Mouse (Mus musculus) 3134 (cell line): ENCODE results near the gene St6galnac3.

Experiments
- DNase-seq: peaks from one replicate; pipeline ENCODE4 v3.0.0-alpha.2; 2011; ENCODE audit warnings: low spot score; ENCODE audit not compliant: insufficient read length; ENCODE audit errors: extremely low read depth

St6galnac3 gene

DNA sequence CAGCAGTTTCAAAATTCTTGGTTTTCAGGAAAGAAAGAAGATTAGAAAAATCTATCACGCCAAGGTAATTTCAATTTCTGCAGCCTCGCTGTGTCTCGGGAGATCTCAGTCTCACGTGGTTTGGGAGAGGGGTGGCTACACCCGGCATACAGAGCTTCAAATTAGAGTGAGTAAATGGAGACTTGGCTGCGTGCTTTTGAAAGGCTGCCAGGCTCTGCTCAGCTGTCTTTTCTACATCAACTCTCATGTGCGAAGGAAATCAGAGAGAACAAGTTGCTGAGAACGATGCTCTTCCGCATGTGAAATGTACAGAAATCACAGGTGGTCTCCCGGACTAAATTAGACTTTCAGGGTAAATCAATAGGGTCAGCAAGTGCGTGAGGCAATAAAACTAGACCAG lies 242.9 kb downstream of the St6galnac3 start:
- no peak for DNase-seq

DNA sequence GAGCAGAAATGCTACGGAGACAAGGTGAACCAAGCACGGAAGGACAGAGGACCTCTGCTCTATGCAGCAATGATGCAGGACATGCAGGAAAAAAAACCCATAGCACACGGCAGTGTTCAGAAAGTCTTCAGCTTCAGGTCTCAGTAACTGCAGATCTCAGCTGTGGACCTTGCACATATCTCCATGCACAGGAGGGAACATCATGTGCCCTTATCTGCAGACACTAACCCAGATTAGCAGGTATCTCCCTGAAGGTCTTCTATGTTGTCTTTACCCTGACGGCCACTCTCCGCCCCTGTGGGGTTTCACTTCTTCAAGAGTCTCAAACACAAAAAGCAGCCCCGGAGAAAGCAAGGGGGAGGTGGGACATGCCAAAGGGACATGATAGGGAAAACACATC lies 244.0 kb downstream of the St6galnac3 start:
- DNase-seq, result no peak

DNA sequence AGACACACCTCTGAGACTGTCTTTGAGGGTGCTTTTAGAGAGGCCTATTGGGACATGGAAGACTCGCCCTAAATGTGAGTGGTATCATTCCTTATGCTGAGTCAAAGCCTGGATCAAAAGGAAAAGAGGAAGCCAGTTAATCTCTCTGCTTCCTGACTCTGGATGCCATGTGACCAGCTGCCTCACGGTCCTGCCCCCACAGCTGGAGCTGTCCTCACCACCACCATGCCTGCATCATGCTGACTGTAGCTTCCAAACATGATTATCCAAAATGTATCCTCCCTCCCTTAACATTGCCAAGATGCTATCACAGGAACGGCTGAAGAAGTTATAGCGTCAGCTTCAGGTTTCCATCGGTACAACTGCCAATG lies 244.4 kb downstream of the St6galnac3 start:
- DNase-seq, result no peak

DNA sequence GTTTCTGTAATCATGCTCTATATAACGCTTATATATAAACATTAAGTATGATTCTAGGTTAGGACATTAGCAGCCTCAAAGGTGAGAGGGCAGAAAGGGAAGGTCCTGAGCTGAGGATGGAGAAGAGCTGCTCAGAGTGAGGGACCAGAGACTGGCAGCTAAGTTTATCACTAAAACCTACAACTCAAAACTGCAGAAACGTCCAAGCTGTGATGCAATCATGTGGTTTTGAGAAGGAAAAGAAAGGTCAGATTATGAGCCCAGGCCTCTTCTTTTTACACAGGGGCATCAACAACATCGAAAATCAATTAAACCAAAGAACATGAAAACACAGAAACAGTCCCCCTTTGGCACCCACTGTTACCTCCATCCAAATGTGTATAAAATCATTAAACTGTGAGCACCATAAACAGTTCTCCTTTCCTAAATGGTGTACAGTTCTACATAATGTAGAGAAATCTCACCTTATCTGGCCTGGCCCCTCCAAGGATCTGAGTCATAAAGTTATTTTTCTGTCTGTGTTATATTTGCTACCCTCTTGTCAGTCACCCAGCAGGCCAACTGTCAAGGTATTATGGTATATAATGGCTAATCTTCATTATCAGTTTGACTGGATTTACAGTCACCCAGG lies 244.9 kb downstream of the St6galnac3 start:
- no peak for DNase-seq

DNA sequence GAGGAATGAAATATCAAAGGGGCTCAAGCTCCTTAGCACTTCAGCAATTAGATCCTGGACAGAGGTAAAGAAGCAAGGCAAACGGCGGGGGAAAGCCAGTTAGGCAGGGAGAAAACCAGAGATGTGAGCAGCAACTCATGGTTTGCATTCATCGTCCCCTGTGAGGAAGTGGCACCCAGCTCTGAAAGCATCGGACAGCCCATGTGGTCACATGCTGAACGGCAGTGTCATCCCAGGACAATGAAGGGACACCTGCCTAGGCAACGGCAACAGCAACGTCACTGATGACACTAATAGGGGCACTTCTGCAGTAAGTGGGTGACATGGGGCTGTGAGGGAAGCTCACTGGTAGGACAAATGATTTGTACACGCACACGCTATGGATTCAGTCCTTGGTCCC lies 249.1 kb downstream of the St6galnac3 start:
- DNase-seq, result no peak

DNA sequence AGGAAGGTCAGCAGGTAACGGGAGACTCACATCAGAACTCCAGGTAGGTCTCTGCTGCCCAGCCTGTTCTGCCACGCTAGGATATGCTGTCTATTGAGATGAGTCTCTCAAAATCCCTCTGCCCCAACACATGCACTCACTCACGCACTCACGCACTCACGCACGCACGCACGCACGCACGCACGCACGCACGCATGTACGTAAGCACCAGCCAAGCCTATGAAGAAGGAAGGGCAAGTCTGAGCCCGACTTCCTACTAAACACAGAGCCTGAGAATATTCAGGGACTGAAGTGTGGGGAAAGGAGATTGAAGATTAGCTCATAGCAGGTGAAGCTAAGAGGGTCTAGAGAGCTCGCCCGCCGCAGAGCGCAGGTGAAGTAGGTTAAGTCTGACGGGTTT lies 249.5 kb downstream of the St6galnac3 start:
- no peak for DNase-seq

DNA sequence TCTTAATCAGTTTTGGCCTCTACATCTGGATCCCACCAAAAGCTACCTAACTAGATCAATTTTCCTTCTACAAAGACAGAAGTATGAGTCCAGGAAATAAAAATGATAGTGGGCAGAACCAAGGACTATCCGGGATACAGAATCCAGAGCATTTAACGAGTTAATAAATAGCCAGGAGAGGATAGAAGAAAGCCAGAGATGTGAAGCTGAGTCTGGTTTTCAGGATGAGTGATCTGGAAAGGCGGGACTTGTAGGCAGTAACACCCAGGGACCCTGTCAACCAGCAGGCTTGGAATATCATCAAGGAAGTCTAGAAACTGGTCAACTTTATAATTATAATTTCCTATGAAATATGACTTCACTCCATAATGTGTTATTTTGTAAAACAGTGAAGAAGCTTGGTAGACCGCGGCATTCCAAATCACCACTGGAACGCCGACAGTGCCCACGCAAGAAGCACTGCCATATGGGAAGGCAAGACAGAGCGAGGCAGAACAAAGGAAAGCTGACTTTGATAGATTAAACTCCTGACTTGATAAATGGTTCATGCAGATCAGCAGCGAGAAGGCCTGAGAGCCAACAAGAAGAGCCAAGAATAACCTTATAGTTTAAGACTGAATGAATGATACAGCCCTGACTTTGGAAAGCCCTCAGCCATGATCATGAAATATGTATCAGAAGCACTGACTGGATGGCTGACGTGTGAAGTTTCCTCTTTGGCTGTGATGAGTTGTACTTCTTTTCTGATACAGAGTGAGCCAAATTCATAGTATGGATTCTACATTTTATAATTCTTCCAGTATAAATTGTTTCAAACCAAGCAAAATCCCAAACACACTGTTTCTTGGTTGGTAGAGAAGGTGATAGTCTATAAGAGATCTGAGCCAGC lies 252.1 kb downstream of the St6galnac3 start:
- no peak for DNase-seq

DNA sequence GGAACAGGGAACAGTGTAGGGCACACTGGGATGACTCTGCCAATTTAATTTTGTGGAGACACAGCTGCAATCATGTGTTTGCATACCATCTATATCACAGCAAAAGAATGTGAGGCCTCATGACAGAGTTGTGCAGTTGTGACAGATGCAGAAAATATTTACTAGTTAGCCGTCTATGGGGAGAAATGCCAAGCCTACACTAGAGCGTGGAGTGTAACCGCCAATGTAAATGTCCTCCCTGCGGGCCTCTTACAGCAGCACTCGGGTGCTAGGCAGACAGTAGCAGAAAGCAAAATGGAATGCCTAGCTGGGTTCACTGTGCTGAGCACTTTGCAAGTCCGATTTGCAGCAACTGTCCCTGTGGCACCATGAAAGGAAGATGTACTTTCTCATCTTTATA lies 261.1 kb downstream of the St6galnac3 start:
- no peak for DNase-seq

DNA sequence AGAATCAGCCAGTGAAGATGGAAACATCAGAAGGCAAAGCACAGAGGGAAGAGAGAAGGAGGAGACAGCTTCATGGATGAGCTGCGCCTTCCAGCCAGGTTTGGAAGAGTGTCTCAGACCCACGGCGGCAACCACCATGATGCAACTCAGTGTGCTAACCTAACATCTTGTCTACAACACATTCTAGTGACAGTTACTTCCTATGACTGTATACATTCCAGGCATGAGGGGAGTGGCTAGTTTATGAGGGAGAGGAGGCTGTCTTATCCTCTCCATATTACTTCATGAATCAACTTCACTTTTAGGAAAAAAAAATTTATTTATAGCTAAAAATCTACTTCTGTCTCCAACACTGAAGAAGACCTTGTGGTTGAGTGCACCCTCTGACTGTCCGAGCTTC lies 264.8 kb downstream of the St6galnac3 start:
- DNase-seq, result no peak

DNA sequence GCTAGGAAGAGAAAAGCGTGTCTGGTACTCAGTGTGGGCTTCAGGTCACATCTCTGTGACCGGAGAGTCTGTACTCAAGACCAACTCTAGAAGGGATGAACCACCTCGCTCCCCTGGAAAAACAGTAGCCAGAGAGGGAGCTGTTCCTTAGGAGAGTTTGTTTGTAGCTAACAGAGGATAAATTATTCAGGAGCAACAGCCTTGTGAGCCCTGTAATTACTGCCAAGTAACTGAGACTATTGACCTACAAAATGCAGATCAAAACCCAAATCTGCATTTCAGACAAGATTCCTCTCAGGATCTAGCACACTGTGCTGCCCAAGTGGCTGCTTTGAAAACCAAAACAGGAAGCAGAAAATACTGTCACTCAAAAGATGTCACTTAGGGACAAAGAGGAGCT lies 266.4 kb downstream of the St6galnac3 start:
- no peak for DNase-seq

DNA sequence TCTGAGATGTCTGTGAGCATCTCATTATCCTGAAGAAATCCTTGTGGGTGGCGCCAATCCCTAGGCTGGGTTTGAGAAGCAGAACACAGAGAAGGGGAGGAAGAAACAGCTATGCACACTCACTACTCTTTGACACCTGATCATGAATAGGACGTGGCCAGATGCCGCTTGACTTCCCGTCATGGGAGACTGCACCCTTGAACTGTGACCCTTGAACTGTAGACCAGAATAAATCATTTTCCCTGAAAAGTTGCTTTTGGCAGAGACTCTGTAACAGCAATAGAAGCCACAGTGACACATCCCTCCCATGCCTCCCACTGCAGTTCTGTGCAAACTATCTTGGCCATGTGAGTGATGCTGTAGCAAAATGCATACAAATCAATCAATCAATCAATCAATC lies 267.3 kb downstream of the St6galnac3 start:
- DNase-seq, result no peak

DNA sequence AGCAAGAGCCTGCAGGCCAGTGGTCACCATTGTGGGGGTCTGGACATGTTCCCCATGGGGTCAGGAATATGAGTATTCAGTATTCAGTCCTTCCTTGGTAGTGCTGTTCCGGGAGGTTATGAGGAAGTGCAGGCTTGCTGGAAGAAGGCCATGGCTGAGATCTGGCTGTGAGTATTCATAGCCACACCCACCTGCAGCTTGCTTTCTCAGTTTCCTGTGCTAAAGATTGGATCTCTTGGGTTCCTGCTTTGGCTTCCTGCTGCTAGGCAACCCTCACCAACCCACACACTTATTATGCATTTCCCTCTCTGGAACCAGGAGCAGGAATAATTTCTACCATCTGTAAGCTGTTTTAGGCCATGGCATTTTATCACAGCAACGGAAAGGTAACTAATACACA lies 267.8 kb downstream of the St6galnac3 start:
- no peak for DNase-seq

DNA sequence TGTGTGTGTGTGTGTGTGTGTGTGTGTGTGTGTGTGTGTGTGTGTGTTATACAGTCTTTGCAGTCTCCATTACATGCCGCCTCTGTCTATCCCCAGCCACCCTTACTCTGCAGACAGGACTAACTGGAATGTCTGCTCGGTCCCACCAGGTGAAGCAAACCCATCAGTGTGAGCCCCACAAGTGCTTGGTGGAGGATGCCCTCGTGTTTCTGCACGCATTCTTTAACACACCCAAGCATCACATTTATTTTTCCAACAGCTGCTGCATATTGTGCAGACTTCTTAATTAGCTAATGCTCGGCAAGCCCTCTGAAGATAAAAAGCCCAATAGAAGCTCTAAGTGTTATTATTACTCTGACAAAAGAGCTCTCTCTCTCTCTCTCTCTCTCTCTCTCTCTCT lies 268.7 kb downstream of the St6galnac3 start:
- DNase-seq, result no peak

DNA sequence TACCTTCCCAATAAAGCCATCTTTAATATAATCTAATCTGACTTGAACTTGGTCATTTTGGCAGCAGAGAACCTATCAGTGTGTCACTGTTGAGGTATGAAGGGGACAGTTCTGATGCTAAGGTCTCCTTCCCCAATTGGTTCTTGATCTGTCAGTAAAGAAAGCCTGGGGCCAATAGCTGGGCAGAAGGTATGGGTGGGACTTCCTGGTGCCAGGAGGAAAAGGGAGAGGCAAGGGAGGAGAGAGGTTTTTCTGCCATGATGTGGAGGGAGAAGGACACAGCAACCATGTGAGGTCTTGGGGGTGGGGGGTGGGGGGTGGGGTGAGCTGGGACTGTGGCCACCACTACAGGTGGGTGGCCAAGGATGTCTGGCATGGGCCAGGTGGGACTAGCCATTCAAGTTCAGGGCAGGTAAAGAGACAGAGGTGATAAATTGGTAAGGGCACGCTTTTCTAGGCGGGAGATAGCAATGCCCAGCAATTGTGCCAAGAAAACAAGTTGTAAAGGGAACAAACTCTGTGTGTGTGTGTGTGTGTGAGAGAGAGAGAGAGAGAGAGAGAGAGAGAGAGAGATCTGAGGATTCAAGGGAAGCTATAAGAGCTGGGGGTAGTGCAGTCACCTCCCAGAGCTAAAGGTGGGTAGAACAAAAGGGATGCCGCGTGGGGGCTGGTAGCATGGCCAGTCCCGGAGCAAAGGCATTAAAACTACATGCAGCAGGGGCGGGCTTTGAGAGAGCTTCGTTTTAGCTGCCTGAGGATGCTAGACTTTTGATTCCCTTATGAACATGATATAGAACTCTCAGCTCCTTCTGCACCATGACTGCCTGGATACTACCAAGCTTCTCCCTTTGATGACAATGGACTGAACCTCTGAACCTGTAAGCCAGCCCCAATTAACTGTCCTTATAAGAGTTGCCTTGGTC lies 271.6 kb downstream of the St6galnac3 start:
- DNase-seq, result peak; percentile 69

DNA sequence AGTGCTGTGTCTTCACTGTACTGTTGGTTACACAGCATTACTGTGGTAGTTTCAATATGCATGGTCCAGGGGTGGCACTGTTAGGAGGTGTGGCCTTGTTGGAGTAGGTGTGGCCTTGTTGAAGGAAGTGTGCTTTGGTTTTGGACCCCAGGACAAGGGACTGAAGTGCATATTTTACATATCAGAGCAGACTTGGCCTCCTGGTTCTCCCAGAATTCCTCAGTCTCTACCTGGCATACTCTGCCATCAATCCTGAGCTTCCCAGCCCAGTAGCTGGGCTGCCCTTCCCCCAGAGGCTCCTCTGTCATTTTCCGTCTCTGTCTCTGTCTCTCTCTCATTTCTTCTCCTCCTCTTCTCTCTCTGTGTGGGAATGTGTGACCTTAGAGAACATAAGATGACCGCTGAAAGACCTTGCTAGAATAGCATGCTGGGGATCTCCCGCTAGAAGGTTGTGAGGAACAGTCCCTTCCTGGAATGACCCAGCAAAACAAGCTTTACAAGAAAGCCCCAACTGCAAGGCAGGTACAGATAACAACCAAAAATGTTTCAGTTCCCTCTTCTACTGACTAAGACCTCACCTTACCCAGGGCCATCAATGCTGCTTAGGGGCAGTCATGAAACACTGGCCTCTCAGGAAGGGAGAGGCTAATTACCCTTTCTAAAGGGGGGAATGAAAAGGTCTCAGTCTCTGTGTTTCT lies 272.5 kb downstream of the St6galnac3 start:
- DNase-seq, result no peak

DNA sequence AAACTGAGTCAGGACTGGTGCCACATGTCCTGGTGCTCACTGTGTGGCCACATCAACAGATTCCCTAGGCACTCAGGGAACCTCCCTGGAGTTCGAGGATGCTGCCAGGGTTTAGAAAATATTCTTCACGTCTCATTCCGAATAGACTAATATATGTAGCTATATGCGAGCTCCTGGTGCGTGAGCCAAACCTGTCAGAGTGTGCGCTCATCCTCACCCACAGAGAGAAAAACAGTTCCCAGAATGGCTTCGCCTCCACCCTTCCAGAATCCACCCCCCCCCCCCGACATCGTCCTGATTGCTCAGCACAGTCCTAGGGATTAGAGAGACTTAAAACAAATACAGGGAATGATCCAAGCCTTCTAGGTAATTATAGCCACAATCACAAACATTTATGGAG lies 283.6 kb downstream of the St6galnac3 start:
- no peak for DNase-seq

DNA sequence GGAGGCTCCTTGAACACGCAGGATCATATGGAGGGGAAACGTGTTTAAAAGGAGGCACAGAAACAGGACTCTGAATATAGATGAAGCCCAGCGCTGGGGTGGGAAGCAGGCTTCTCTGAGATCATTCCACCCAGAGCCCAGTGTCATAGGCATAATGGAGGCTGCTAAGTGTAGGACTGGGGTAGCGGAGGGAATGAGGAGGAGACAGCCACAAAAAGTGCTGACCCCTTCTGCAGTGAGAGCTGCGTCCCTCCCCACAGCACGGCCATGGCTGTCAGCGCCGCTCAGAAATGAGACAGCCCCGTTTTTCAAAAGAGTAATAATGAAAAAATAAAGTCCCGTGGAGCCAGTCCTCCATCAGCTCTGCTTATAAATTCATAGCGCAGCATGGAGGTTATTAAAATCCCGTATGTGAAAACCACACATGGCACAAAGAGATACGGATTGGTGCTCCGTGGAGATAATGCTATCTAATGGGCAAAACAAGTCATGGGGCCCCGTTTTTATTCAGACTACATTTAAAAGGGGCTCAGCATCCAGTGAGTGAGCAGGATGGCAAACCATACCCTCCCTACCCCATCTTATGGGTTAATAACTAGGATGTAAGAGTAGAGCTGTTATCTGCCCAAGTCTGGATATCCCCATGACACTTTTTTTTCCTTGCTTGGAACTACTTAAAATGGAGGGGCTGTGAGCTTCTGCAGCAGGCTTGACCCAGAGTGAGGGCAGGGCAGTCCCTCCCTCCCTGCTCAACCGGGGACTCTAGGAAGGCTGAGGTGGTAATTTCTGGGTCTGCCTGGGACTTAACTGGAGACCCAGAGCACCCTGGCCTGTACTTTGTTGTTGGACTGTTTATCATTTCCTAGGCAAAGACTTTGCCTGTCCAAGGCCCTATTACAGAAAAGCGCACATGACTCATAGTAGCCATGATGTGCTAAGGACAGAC lies 288.6 kb downstream of the St6galnac3 start:
- DNase-seq, result no peak

DNA sequence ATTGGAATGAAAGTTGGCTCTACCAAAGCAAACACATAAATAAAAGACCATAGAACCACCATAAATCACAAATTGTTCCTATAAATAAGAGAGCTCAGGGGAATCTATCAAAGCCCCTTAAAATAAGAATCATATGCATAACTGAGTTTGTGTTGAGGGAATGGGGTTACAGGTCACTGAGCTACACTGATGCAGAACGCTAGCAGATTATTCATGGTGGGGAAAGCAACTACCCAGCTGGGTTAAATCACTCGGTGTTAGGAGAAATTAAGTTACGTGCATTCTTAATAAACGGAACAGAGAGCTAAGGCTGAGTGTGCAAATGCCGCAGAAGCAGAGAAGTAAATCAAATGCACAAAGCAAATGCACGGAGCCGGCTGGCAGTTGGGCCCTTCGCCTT lies 292.0 kb downstream of the St6galnac3 start:
- no peak for DNase-seq

DNA sequence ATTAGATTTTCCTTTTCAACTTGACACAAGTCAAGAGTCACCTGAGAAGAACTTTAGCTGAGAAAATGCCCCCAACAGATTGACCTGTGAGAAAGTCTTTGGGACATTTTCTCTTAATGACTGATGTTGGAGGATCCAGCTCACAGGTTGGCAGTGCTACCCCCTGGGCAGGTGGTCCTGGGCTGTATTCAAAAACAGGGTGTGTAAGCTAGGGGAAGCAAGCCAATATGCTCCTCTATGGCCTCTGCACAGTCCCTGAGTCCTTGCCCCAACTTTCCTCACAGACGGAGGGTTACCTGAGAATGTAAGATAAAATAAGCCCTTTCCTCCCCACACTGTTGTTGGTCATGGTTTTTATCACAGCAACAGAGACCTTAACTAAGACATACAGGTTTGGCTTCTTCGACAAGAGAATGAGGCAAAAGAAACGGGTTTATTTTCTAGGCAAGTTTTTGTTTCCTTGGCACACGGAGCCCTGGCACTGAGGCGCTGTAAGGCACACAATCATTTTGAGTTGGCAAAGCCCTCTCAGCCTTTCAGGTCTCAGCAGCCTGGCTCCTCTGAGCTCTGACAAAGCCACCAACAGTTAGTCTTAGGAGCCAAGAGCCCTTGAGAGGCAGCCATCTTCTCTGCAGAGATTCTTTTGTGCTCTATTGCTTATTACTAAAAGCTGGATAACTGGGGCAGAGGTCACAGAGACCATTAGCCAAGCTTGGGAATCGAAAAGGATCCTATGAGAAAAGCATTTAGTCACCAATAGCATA lies 292.7 kb downstream of the St6galnac3 start:
- DNase-seq, result no peak
